Mouse (Mus musculus) yolk sac, embryonic 10.5 days (tissue): ENCODE results near the gene Myog.

Source experiments
- DNase-seq: peaks from one replicate; pipeline ENCODE4 v3.0.0-alpha.2; 2017; ENCODE audit warnings: low spot score

The Myog gene

GRCm38 (mm10) chr1:134285458-134286120 lies 4.2 kb upstream of the Myog start:
- DNase-seq = no peak

GRCm38 (mm10) chr1:134288239-134288638 lies 1.6 kb upstream of the Myog start:
- DNase-seq = no peak

GRCm38 (mm10) chr1:134290300-134290699 lies 511 bp downstream of the Myog start:
- no peak for DNase-seq

GRCm38 (mm10) chr1:134290909-134291308 lies 1.1 kb downstream of the Myog start:
- no peak for DNase-seq

GRCm38 (mm10) chr1:134291555-134291954 lies 1.8 kb downstream of the Myog start:
- no peak for DNase-seq

- DNase-seq = no peak
These were observed 2.3 kb downstream of the Myog start for GRCm38 (mm10) chr1:134292073-134292472.

- DNase-seq = no peak
These were observed 2.8 kb downstream of the Myog start for GRCm38 (mm10) chr1:134292601-134293000.

GRCm38 (mm10) chr1:134293276-134293675 lies 3.5 kb downstream of the Myog start:
- no peak for DNase-seq

- no peak for DNase-seq
These were observed 4.2 kb downstream of the Myog start for GRCm38 (mm10) chr1:134293738-134294604.

GRCm38 (mm10) chr1:134297265-134297664 lies 7.5 kb downstream of the Myog start:
- no peak for DNase-seq

GRCm38 (mm10) chr1:134298636-134299411 lies 9.0 kb downstream of the Myog start:
- peak; percentile 10 for DNase-seq

GRCm38 (mm10) chr1:134302568-134303238 lies 12.9 kb downstream of the Myog start:
- DNase-seq = no peak

- no peak for DNase-seq
These were observed 15.2 kb downstream of the Myog start for GRCm38 (mm10) chr1:134304940-134305339.

- no peak for DNase-seq
These were observed 17.6 kb downstream of the Myog start for GRCm38 (mm10) chr1:134307409-134307808.

- no peak for DNase-seq
These were observed 20.5 kb downstream of the Myog start for GRCm38 (mm10) chr1:134310291-134310690.

- DNase-seq = no peak
These were observed 20.9 kb downstream of the Myog start for GRCm38 (mm10) chr1:134310729-134311128.

GRCm38 (mm10) chr1:134311760-134312159 lies 22.0 kb downstream of the Myog start:
- no peak for DNase-seq

GRCm38 (mm10) chr1:134315181-134315580 lies 25.4 kb downstream of the Myog start:
- no peak for DNase-seq

- no peak for DNase-seq
These were observed 26.6 kb downstream of the Myog start for GRCm38 (mm10) chr1:134316361-134316760.

- DNase-seq = no peak
These were observed 28.5 kb downstream of the Myog start for GRCm38 (mm10) chr1:134318261-134318660.

GRCm38 (mm10) chr1:134320691-134321301 lies 31.0 kb downstream of the Myog start:
- no peak for DNase-seq

- DNase-seq = no peak
These were observed 32.8 kb downstream of the Myog start for GRCm38 (mm10) chr1:134322591-134322990.
